Mouse (Mus musculus) left cerebral cortex, adult 2 months (tissue): ENCODE measurements at regions not wholly inside any gene's neighbourhood (a gene's known extent, or its start where the extent isn't known, plus 50 kb on each side); places are given as distances from the start of the nearest gene placed in this dataset.
A peak's percentile ranks its signal among the peaks of the same experiment; 100 is the strongest.

Source experiments
- DNase-seq, 2 experiments: peaks; one replicate each; pipeline ENCODE4 v3.0.0; 2021 to 2022; ENCODE audit warnings: low spot score in 2 of 2, mixed read lengths in 1 of 2; ENCODE audit errors: extremely low spot score in 1 of 2
- H3K27ac ChIP-seq: fragments of 200-600 bp; 2 replicates; pipeline ENCODE4 v1.8.1; 2022
- H3K4me3 ChIP-seq: fragments of 200-600 bp; 2 replicates; pipeline ENCODE4 v1.8.1; 2022
- CTCF ChIP-seq: fragments of 200-600 bp; IDR thresholded peaks from 2 replicates; pipeline ENCODE4 v1.8.1; 2022; ENCODE audit warnings: antibody characterized with exemption, mild to moderate bottlenecking, moderate library complexity
- intact Hi-C: fragments of 180-260 bp; cut with DNase I; formaldehyde crosslinking; loops from one replicate; pipeline ENCODE4 v1.15.1; 2025

DNA sequence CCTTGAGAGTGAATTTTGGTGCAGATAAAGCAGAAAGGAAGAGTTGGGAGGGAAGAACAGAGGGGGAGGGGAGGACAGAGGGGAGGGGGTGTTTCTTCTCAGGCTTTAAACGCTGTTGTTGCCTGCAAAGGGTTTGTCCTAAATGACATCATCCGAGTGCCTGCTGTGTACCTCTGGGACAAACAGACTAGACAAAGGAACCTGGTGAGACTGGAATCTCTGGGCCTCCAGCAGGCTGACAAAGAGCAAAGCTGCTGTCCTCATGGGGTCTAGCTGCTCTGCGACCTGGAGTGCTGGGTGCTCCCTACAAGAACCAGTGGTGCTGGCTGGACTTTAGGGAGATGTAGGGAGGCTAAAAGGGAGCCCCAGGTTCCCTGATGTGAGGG is 115.4 kb downstream of the Bcl2l11 start:
- no peak overlapping the region for H3K27ac ChIP-seq
- DNase-seq: no peak
- no peak for TF ChIP-seq CTCF
- H3K4me3 ChIP-seq: no peak overlapping the region
- intact Hi-C loops: no loop called here

DNA sequence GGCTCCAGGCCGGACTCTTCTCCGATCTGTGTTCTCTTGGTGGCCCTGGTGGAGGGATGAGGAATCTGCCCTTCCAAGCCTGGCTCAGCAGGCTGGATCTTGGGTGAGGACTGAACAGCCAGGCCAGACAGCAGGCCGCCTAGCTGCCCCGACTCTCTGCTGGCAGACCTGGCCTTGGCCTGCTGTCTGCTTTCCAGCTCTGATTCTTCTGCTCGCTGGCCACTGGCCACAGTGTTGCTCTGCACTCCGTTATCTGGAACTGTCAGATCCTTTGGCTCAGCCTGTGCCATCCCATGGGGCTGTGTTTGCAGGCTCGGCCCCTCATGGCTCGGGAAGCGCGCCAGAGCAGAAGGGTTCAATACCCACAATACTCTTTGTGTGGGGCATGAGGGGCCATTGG is 119.7 kb downstream of the Bcl2l11 start:
- no peak overlapping the region for H3K27ac ChIP-seq
- TF ChIP-seq CTCF: peak; percentile 8
- peak in 1 of 2 experiments; percentile 23 for DNase-seq
- no peak overlapping the region for H3K4me3 ChIP-seq
- intact Hi-C loops: no loop called here

- no peak for TF ChIP-seq CTCF
- intact Hi-C loops: no loop called here
- no peak overlapping the region for H3K4me3 ChIP-seq
- no peak overlapping the region for H3K27ac ChIP-seq
- no peak for DNase-seq
Observed at GRCm38 (mm10) chr2:128247967-128248366, 122.1 kb downstream of the Bcl2l11 start.

DNA sequence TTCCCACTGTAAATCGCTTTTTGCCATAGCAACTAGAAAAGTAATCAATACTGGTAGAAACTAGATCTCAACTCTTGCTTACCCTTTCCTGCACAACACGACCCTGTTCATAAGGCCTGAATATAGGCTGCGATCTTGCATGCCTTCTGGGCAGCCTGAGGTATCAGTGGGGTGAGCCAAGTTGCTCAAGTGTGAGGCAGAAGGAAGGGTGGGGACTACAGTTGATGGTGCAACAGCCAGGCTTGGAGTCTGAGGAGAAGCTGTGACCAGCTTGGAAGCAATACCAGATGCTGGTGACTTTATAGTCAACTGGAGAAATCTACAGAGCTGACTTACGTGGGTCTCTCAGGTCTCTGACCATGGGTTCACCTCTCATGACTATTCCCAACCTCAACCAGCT is 123.3 kb downstream of the Bcl2l11 start:
- intact Hi-C loops: no loop called here
- Histone ChIP-seq H3K4me3 (no peak overlapping the region), H3K27ac (no peak overlapping the region)
- TF ChIP-seq CTCF: no peak
- no peak for DNase-seq

DNA sequence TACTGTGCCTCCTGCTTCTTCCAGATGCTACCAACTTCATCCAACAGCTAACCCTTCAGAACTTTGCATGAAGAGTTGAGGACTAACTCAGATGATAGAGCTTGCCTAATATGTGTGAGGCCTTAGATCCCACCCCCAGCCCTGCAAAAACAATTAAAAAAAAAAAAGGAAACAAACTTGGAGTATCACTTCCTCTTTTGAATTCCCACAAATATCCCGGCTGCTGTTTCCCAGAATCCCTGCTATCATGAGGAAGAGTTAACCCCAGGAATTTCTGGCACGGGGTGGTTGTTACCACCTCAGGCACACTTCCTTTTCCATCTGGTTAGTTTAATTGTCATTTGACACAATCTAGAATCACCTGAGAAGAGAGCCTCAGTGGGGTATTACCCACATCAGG is 123.8 kb downstream of the Bcl2l11 start:
- no peak for TF ChIP-seq CTCF
- Histone ChIP-seq H3K4me3 (no peak overlapping the region), H3K27ac (no peak overlapping the region)
- intact Hi-C loops: no loop called here
- DNase-seq: no peak

GRCm38 (mm10) chr2:128250841-128251240 is 125.0 kb downstream of the Bcl2l11 start:
- intact Hi-C loops: no loop called here
- Histone ChIP-seq H3K4me3 (no peak overlapping the region), H3K27ac (no peak overlapping the region)
- TF ChIP-seq CTCF: no peak
- no peak for DNase-seq

- TF ChIP-seq CTCF: no peak
- no peak for DNase-seq
- Histone ChIP-seq H3K4me3 (no peak overlapping the region), H3K27ac (no peak overlapping the region)
- intact Hi-C loops: no loop called here
Observed at GRCm38 (mm10) chr2:128256651-128257050, 130.8 kb downstream of the Bcl2l11 start.

DNA sequence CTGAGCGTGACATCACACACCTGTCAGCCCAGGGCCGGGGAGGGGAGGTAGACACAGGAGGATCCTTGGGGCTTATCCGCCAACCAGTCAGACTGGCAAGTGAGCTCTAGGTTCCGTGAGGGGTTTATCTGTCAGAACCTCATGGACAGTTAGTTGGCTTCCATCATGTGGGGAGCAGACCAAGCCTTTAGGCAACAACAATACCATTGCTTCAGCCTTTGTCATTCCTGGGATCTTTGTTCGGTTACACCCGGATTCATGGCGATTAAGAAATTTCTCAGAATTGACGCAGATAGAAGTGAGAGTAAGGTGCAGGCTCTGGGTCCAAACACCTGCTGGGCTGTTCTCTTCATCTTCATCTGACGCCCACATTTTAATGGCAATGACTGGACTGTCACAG is 131.4 kb downstream of the Bcl2l11 start:
- H3K27ac ChIP-seq: no peak overlapping the region
- TF ChIP-seq CTCF: no peak
- no peak overlapping the region for H3K4me3 ChIP-seq
- DNase-seq: no peak
- intact Hi-C loops: no loop called here

GRCm38 (mm10) chr2:128263880-128264279 is 138.0 kb downstream of the Bcl2l11 start:
- TF ChIP-seq CTCF: no peak
- H3K27ac ChIP-seq: no peak overlapping the region
- no peak for DNase-seq
- no peak overlapping the region for H3K4me3 ChIP-seq
- intact Hi-C loops: no loop called here

DNA sequence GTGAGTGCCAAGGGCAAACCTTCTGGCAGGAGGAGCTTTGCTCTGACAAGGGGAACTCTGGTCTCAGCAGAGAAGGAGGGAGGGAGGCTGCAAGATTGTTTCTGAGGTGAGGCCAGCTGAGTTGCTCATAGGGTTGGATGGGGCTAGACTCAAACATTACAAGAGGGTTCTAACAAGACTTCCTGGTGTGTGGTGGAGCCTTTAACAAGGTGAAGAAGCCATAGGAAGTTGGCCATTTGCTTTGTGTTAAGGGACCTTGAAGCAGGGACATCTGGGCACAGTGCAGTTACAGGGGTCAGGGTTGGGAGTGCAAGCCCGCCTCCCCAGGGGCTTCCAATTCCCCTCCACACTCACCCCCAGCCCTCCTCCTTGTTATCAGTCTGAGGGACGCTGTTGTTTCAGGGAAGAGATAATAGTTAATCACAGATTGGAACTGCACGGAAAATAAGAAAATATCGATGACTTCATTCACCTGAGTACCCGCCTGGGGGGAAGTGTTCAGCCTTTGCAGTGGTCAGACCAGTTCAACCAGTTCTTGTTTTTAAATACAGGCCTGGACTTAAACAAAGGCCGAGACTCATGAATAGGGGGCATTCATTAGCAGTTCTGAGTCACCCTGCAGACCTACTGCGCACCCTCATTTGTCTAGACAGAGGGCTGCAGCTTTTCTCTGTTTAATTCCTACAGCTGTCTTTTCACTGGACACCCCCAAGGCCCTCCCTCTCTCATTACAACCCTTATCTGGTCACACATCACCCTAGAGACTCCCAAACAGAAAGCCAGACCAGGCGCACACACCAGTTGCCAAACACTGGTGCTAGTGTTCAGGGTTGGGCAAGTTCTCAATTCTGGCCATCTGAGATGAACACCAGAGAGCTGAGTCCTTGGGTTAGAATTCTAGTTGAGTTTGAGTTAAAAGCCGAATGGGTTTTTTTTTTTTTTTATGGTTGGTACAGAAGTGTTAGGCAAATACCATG is 139.5 kb downstream of the Bcl2l11 start:
- Histone ChIP-seq H3K4me3 (no peak overlapping the region), H3K27ac (no peak overlapping the region)
- intact Hi-C loops: no loop called here
- no peak for DNase-seq
- no peak for TF ChIP-seq CTCF

DNA sequence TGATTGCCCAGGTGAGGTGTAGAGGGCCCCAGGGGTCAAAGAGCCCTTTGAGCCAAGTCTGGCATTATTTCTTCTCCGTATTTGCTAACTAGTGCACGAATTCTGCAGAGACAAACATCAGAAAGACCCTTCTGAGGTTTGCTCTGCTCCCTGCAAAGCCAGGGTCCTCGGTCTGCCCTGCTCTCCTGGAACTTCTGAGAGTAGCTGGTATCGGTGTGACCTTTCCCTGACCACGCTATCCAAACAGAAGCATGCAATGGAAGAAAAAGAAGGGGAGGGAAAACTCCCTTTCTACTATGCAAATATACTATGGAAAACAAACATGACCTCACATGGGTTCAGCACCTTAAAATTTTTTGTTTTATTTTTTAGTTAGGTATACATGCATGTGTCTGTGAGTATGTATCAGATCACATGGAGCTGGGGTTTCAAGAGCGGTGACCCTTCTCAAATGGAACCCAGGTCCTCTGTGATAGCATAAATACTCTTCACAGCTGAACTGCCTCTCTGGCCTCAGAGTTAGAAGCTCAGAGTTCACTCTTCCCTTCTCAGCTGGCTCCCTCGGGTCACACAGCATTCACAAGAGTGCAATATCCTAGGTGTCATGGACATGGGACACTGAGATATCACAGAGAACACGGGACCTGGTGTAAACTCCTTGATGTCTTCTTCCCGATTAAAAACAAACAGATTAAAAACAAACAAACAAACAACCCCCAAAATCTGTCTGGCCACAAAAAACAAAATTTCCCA is 144.7 kb downstream of the Bcl2l11 start:
- TF ChIP-seq CTCF: no peak
- Histone ChIP-seq H3K27ac (no peak overlapping the region), H3K4me3 (no peak overlapping the region)
- no peak for DNase-seq
- intact Hi-C loops: no loop called here

GRCm38 (mm10) chr2:128272789-128273188 is 147.0 kb downstream of the Bcl2l11 start:
- intact Hi-C loops: no loop called here
- Histone ChIP-seq H3K27ac (no peak overlapping the region), H3K4me3 (no peak overlapping the region)
- DNase-seq: no peak
- no peak for TF ChIP-seq CTCF

DNA sequence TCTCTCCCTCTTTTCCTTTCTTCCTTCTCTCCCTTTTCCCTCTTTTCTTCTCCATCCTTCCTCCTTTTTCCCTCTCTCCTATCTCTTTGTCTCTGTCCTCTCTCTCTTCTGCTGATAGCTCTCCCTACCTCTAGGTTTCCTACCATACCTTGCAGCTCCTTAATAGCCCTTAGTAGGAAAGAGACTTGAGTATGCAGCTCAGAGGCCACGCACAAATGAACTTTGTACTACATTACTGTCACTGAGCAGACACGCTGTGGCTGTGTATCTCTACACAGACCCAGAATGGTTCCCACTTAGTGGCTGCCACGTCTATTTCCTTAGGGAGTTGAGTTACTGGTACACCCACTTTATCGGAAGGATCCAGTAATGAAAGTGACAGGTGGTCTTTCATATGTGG is 147.5 kb downstream of the Bcl2l11 start:
- no peak for DNase-seq
- intact Hi-C loops: no loop called here
- Histone ChIP-seq H3K4me3 (no peak overlapping the region), H3K27ac (no peak overlapping the region)
- no peak for TF ChIP-seq CTCF
